Mouse (Mus musculus): ENCODE data around the gene Nkx3-2.

DNA sequence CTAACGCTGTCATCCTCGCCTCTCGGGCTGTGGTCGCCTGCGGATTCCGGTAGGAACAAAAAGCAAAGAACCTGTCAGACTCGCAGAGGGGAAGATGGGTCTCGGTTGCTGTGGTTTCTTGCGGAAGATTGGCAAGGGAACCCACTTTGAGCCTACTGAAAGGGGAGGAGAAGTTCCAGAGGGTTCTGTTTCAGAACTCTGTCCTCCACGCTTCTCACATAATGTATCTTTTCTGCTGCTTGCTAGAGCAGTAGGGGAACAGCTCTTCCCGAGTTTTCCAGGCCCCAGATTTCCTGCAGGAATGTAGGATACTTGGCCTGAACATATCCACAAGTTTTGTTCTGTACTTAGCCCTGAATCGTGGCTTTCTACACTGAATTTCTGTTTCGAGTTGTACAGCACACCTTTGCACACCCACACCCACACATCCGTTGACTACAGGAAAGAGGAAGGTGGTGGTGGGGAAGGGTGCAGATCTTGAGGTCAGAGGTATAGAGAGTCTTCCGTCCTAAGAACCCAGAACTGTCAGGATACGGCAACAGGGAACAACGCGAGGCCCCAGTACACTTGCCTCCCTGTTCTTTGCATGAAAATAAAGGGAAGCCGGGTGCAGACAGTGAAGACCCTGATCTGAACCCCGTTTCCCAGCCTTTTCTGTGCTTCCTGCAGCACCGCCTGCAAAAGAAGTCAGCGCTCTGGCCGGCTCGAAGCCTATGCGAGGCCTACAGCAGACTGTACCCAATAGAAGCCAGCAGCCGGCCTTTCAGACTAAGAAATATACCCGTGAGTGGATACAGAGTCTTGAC, 2.0 kb downstream of the Nkx3-2 start:
- TF ChIP-seq POLR2A (IDR thresholded peaks at IDR 0.05; ENCODE audit: borderline replicate concordance, extremely low read depth, insufficient read depth, insufficient read length, poor library complexity, severe bottlenecking) (no peak), CTCF (IDR thresholded peaks at IDR 0.05; ENCODE audit: borderline replicate concordance, extremely low read depth, insufficient read depth, insufficient read length) (no peak)
